Mouse (Mus musculus): Measurements from ENCODE around the gene Htr6. TPM values are rescaled to one million over a fixed set of nuclear protein-coding genes. Genes with fewer than 3 reads are reported as not detected.

Gene Htr6
- polyA plus RNA-seq, 1 experiment from 2014 or later: 0.30 TPM

GRCm38 (mm10) chr4:139046354-139046753 is 29.0 kb downstream of the Htr6 start:
- no peak for ATAC-seq
- H3K9ac ChIP-seq (ENCODE audit: low read length): no peak overlapping the region
- H3K27me3 ChIP-seq (replicated peaks; ENCODE audit: control insufficient read depth, insufficient read depth, low read length): no peaks in the 10 kb centered on the region
- 70% methylated on average over 5 of the region's 5 CpGs for WGBS
- H3K4me3 ChIP-seq (ENCODE audit: low read depth, low read length): no peak overlapping the region
- H3K4me2 ChIP-seq (ENCODE audit: low read length): no peak overlapping the region
- H3K9me3 ChIP-seq (replicated peaks; ENCODE audit: control insufficient read depth, low read length): no peaks in the 10 kb centered on the region; the same call in 1 of the 2 replicates
- DNase-seq (ENCODE audit: low spot score): peak; percentile 54
- H3K36me3 ChIP-seq (ENCODE audit: control insufficient read depth, insufficient read depth, low read length): no peaks in the 10 kb centered on the region
- H3K4me1 ChIP-seq (ENCODE audit: control insufficient read depth, insufficient read depth, low read length): no peaks in the 10 kb centered on the region
- H3K27ac ChIP-seq (ENCODE audit: low read depth, low read length): no peak overlapping the region

GRCm38 (mm10) chr4:139044566-139044965 is 30.8 kb downstream of the Htr6 start:
- no peaks in the 10 kb centered on the region; the same call in 1 of the 2 replicates for H3K9me3 ChIP-seq (replicated peaks; ENCODE audit: control insufficient read depth, low read length)
- H3K4me3 ChIP-seq (ENCODE audit: low read depth, low read length): no peak overlapping the region
- no peaks in the 10 kb centered on the region for H3K27me3 ChIP-seq (replicated peaks; ENCODE audit: control insufficient read depth, insufficient read depth, low read length)
- no peak for DNase-seq (ENCODE audit: low spot score)
- peaks cover 17% of the 10 kb centered on the region for H3K4me1 ChIP-seq (ENCODE audit: control insufficient read depth, insufficient read depth, low read length)
- 85% methylated on average over 5 of the region's 5 CpGs for WGBS
- ATAC-seq: no peak
- H3K4me2 ChIP-seq (ENCODE audit: low read length): no peak overlapping the region
- H3K36me3 ChIP-seq (ENCODE audit: control insufficient read depth, insufficient read depth, low read length): no peaks in the 10 kb centered on the region
- H3K27ac ChIP-seq (ENCODE audit: low read depth, low read length): no peak overlapping the region
- no peak overlapping the region for H3K9ac ChIP-seq (ENCODE audit: low read length)

GRCm38 (mm10) chr4:139043600-139043999 is 31.8 kb downstream of the Htr6 start:
- Histone ChIP-seq H3K4me1 (ENCODE audit: control insufficient read depth, insufficient read depth, low read length) (peaks cover 25% of the 10 kb centered on the region), H3K4me3 (ENCODE audit: low read depth, low read length) (no peak overlapping the region), H3K9me3 (replicated peaks; ENCODE audit: control insufficient read depth, low read length) (no peaks in the 10 kb centered on the region; the same call in 1 of the 2 replicates), H3K27ac (ENCODE audit: low read depth, low read length) (no peak overlapping the region), H3K36me3 (ENCODE audit: control insufficient read depth, insufficient read depth, low read length) (no peaks in the 10 kb centered on the region), H3K4me2 (ENCODE audit: low read length) (no peak overlapping the region), H3K9ac (ENCODE audit: low read length) (no peak overlapping the region), H3K27me3 (replicated peaks; ENCODE audit: control insufficient read depth, insufficient read depth, low read length) (no peaks in the 10 kb centered on the region)
- ATAC-seq (no peak), DNase-seq (ENCODE audit: low spot score) (no peak)
- WGBS: 94% methylated on average over 2 of the region's 2 CpGs

GRCm38 (mm10) chr4:139042611-139043010 is 32.8 kb downstream of the Htr6 start:
- no peak overlapping the region for H3K4me3 ChIP-seq (ENCODE audit: low read depth, low read length)
- ATAC-seq (no peak), DNase-seq (ENCODE audit: low spot score) (peak; percentile 80)
- H3K27me3 ChIP-seq (replicated peaks; ENCODE audit: control insufficient read depth, insufficient read depth, low read length): no peaks in the 10 kb centered on the region
- no peak overlapping the region for H3K4me2 ChIP-seq (ENCODE audit: low read length)
- peaks cover 35% of the 10 kb centered on the region for H3K4me1 ChIP-seq (ENCODE audit: control insufficient read depth, insufficient read depth, low read length)
- 25% methylated on average over 5 of the region's 5 CpGs for WGBS
- no peaks in the 10 kb centered on the region; the same call in 1 of the 2 replicates for H3K9me3 ChIP-seq (replicated peaks; ENCODE audit: control insufficient read depth, low read length)
- H3K9ac ChIP-seq (ENCODE audit: low read length): no peak overlapping the region
- no peaks in the 10 kb centered on the region for H3K36me3 ChIP-seq (ENCODE audit: control insufficient read depth, insufficient read depth, low read length)
- H3K27ac ChIP-seq (ENCODE audit: low read depth, low read length): no peak overlapping the region

- ATAC-seq (peak; percentile 55), DNase-seq (ENCODE audit: low spot score) (peak; percentile 81)
- no peaks in the 10 kb centered on the region for H3K27me3 ChIP-seq (replicated peaks; ENCODE audit: control insufficient read depth, insufficient read depth, low read length)
- H3K4me2 ChIP-seq (ENCODE audit: low read length): peak overlapping the region; percentile 28; the same call in 1 of the 2 replicates
- H3K27ac ChIP-seq (ENCODE audit: low read depth, low read length): peak overlapping the region; percentile 59; the same call in 1 of the 2 replicates
- H3K36me3 ChIP-seq (ENCODE audit: control insufficient read depth, insufficient read depth, low read length): no peaks in the 10 kb centered on the region
- H3K9ac ChIP-seq (ENCODE audit: low read length): no peak overlapping the region
- no peak overlapping the region for H3K4me3 ChIP-seq (ENCODE audit: low read depth, low read length)
- WGBS: under 1% methylated on average over 10 of the region's 10 CpGs
- H3K9me3 ChIP-seq (replicated peaks; ENCODE audit: control insufficient read depth, low read length): no peaks in the 10 kb centered on the region; the same call in 1 of the 2 replicates
- peaks cover 41% of the 10 kb centered on the region for H3K4me1 ChIP-seq (ENCODE audit: control insufficient read depth, insufficient read depth, low read length)
Measured at GRCm38 (mm10) chr4:139040084-139040839, 35.1 kb downstream of the Htr6 start.

- Histone ChIP-seq H3K9ac (ENCODE audit: low read length) (no peak overlapping the region), H3K27ac (ENCODE audit: low read depth, low read length) (peak overlapping the region; percentile 33), H3K9me3 (replicated peaks; ENCODE audit: control insufficient read depth, low read length) (no peaks in the 10 kb centered on the region), H3K36me3 (ENCODE audit: control insufficient read depth, insufficient read depth, low read length) (no peaks in the 10 kb centered on the region), H3K4me2 (ENCODE audit: low read length) (peak overlapping the region; percentile 5; the same call in 1 of the 2 replicates), H3K4me3 (ENCODE audit: low read depth, low read length) (no peak overlapping the region), H3K4me1 (ENCODE audit: control insufficient read depth, insufficient read depth, low read length) (peaks cover 42% of the 10 kb centered on the region), H3K27me3 (replicated peaks; ENCODE audit: control insufficient read depth, insufficient read depth, low read length) (no peaks in the 10 kb centered on the region)
- 14% methylated on average over 17 of the region's 17 CpGs for WGBS
- peak; percentile 89 for DNase-seq (ENCODE audit: low spot score)
- peak; percentile 63 for ATAC-seq
Measured at GRCm38 (mm10) chr4:139037795-139038607, 37.4 kb downstream of the Htr6 start.

- 80% methylated on average over 3 of the region's 3 CpGs for WGBS
- H3K36me3 ChIP-seq (ENCODE audit: control insufficient read depth, insufficient read depth, low read length): no peaks in the 10 kb centered on the region
- ATAC-seq (no peak), DNase-seq (ENCODE audit: low spot score) (no peak)
- H3K9ac ChIP-seq (ENCODE audit: low read length): no peak overlapping the region
- H3K27ac ChIP-seq (ENCODE audit: low read depth, low read length): no peak overlapping the region
- peaks cover 44% of the 10 kb centered on the region for H3K4me1 ChIP-seq (ENCODE audit: control insufficient read depth, insufficient read depth, low read length)
- H3K27me3 ChIP-seq (replicated peaks; ENCODE audit: control insufficient read depth, insufficient read depth, low read length): no peaks in the 10 kb centered on the region
- H3K4me2 ChIP-seq (ENCODE audit: low read length): no peak overlapping the region
- H3K4me3 ChIP-seq (ENCODE audit: low read depth, low read length): no peak overlapping the region
- H3K9me3 ChIP-seq (replicated peaks; ENCODE audit: control insufficient read depth, low read length): no peaks in the 10 kb centered on the region
Measured at GRCm38 (mm10) chr4:139035799-139036198, 39.6 kb downstream of the Htr6 start.

- no peak overlapping the region for H3K27ac ChIP-seq (ENCODE audit: low read depth, low read length)
- H3K27me3 ChIP-seq (replicated peaks; ENCODE audit: control insufficient read depth, insufficient read depth, low read length): no peaks in the 10 kb centered on the region
- ATAC-seq: no peak
- DNase-seq (ENCODE audit: low spot score): no peak
- 93% methylated on average over 3 of the region's 3 CpGs for WGBS
- H3K9ac ChIP-seq (ENCODE audit: low read length): no peak overlapping the region
- no peaks in the 10 kb centered on the region for H3K36me3 ChIP-seq (ENCODE audit: control insufficient read depth, insufficient read depth, low read length)
- H3K4me1 ChIP-seq (ENCODE audit: control insufficient read depth, insufficient read depth, low read length): peaks cover 35% of the 10 kb centered on the region
- no peaks in the 10 kb centered on the region for H3K9me3 ChIP-seq (replicated peaks; ENCODE audit: control insufficient read depth, low read length)
- H3K4me2 ChIP-seq (ENCODE audit: low read length): no peak overlapping the region
- no peak overlapping the region for H3K4me3 ChIP-seq (ENCODE audit: low read depth, low read length)
Measured at GRCm38 (mm10) chr4:139034942-139035341, 40.4 kb downstream of the Htr6 start.
